Mouse (Mus musculus) megakaryocyte, embryonic 14.5 days (primary cell): ENCODE measurements around the gene Cd68.

Source experiments
- FLI1 ChIP-seq: IDR thresholded peaks from 2 replicates; pipeline ENCODE4 v1.6.1; 2012; ENCODE audit warnings: low read length, inconsistent platforms, mixed read lengths
- GATA1 ChIP-seq: IDR thresholded peaks from 3 replicates; pipeline ENCODE4 v1.6.1; 2012; ENCODE audit warnings: mixed read lengths, low read length, inconsistent platforms, borderline replicate concordance

GRCm38 (mm10) chr11:69709554-69710446 is 43.8 kb upstream of the Cd68 start:
- TF ChIP-seq FLI1 (no peak), GATA1 (no peak)
